8 mouse cellular contexts compared by ENCODE assay signal in genomic region chr9:8002806-8003205, GRCm38 (mm10). TPM values are rescaled to one million over a fixed set of nuclear protein-coding genes. Genes with fewer than 3 reads are reported as not detected.
DNase-seq lines count a peak whose midpoint lies in the region; ATAC-seq and TF ChIP-seq lines count a peak whose summit lies in the region.

No protein-coding gene starts in this region.

- no peaks in the 10 kb centered on the region for H3K27me3 ChIP-seq in kidney, embryonic 15.5 days
- no peaks in the 10 kb centered on the region for H3K27me3 ChIP-seq in embryonic facial prominence, embryonic 12.5 days
- H3K27me3 ChIP-seq in intestine, embryonic 15.5 days (replicated peaks), result no peaks in the 10 kb centered on the region
- no peaks in the 10 kb centered on the region for H3K27me3 ChIP-seq in myocyte (ENCODE audit: control insufficient read depth, insufficient read depth, insufficient read length)

- H3K9me3 ChIP-seq in kidney, embryonic 15.5 days (replicated peaks), result no peaks in the 10 kb centered on the region
- H3K9me3 ChIP-seq in embryonic facial prominence, embryonic 12.5 days, result no peaks in the 10 kb centered on the region
- H3K9me3 ChIP-seq in intestine, embryonic 15.5 days, result no peaks in the 10 kb centered on the region

- peak overlapping the region; percentile 93 for H3K4me3 ChIP-seq in kidney, embryonic 15.5 days (replicated peaks)
- H3K4me3 ChIP-seq in embryonic facial prominence, embryonic 12.5 days, result peak overlapping the region; percentile 93
- peak overlapping the region; percentile 96 for H3K4me3 ChIP-seq in intestine, embryonic 15.5 days (replicated peaks)
- H3K4me3 ChIP-seq in myocyte, result peak overlapping the region; percentile 83

- H3K79me2 ChIP-seq in myocyte (ENCODE audit: control insufficient read depth, insufficient read depth), result peaks cover 48% of the 10 kb centered on the region

- no peak for DNase-seq in kidney, postnatal 14 days
- DNase-seq in thymus, postnatal 14 days, result no peak
- no peak for DNase-seq in adrenal gland, adult 18-20 months (ENCODE audit: low spot score in 2 of 2)

- H3K4me2 ChIP-seq in kidney, embryonic 15.5 days, result peak overlapping the region; percentile 67
- H3K4me2 ChIP-seq in embryonic facial prominence, embryonic 12.5 days (replicated peaks), result peak overlapping the region; percentile 58
- peak overlapping the region; percentile 66 for H3K4me2 ChIP-seq in intestine, embryonic 15.5 days (replicated peaks)
- peak overlapping the region; percentile 92 for H3K4me2 ChIP-seq in myocyte (ENCODE audit: low read depth)

- peak overlapping the region; percentile 99 for H3K27ac ChIP-seq in kidney, embryonic 15.5 days
- peak overlapping the region; percentile 99 for H3K27ac ChIP-seq in embryonic facial prominence, embryonic 12.5 days
- peak overlapping the region; percentile 98; the same call in 1 of the 2 replicates for H3K27ac ChIP-seq in intestine, embryonic 15.5 days

- no peak for TF ChIP-seq POLR2A in myocyte (IDR thresholded peaks at IDR 0.05; ENCODE audit: insufficient read length, low read depth)

- H3K36me3 ChIP-seq in kidney, embryonic 15.5 days, result peaks cover 36% of the 10 kb centered on the region
- H3K36me3 ChIP-seq in embryonic facial prominence, embryonic 12.5 days, result peaks cover 34% of the 10 kb centered on the region
- H3K36me3 ChIP-seq in intestine, embryonic 15.5 days, result peaks cover 3% of the 10 kb centered on the region; the same call in 1 of the 2 replicates
- peaks cover 19% of the 10 kb centered on the region for H3K36me3 ChIP-seq in myocyte (ENCODE audit: control insufficient read depth, insufficient read depth)

- under 1% methylated on average over 12 of the region's 12 CpGs for WGBS in kidney, embryonic 15.5 days
- under 1% methylated on average over 12 of the region's 12 CpGs for WGBS in embryonic facial prominence, embryonic 12.5 days
- WGBS in intestine, embryonic 15.5 days, result 2% methylated on average over 12 of the region's 12 CpGs

- H3ac ChIP-seq in myocyte (ENCODE audit: control insufficient read depth, insufficient read length), result peak overlapping the region; percentile 69

- peak overlapping the region; percentile 94 for H3K9ac ChIP-seq in kidney, embryonic 15.5 days
- H3K9ac ChIP-seq in embryonic facial prominence, embryonic 12.5 days, result peak overlapping the region; percentile 96
- H3K9ac ChIP-seq in intestine, embryonic 15.5 days, result peak overlapping the region; percentile 95

- H3K4me1 ChIP-seq in kidney, embryonic 15.5 days, result peaks cover 22% of the 10 kb centered on the region
- peaks cover 20% of the 10 kb centered on the region for H3K4me1 ChIP-seq in embryonic facial prominence, embryonic 12.5 days
- H3K4me1 ChIP-seq in intestine, embryonic 15.5 days (replicated peaks), result peaks cover 3% of the 10 kb centered on the region

- no peak for ATAC-seq in kidney, embryonic 15.5 days (replicated peaks; ENCODE audit: low FRiP score)
- no peak for ATAC-seq in embryonic facial prominence, embryonic 12.5 days (ENCODE audit: insufficient number of reproducible peaks, insufficient read depth, low FRiP score, low TSS enrichment)
- 0 out of 2 replicates have a peak, but pooled peaks have one; percentile 0 for ATAC-seq in intestine, embryonic 15.5 days
- no peak for ATAC-seq in monocyte, adult 5-6 weeks (replicated peaks; ENCODE audit: insufficient number of reproducible peaks, low FRiP score, low TSS enrichment, poor library complexity, severe bottlenecking)

TF ChIP-seq in myocyte, 11 proteins besides CTCF, POLR2A, EP300 and RAD21:
- TF ChIP-seq E2F4 (IDR thresholded peaks at IDR 0.05; ENCODE audit: insufficient read depth), result no peak
- TF ChIP-seq USF1 (IDR thresholded peaks at IDR 0.05; ENCODE audit: low read depth), result no peak
- no peak for TF ChIP-seq MAX (IDR thresholded peaks at IDR 0.05; ENCODE audit: low read depth)

RNA-seq across cellular contexts. Expression of gene Yap1, which starts 1.6 kb away (rescaled TPM):
- polyA plus RNA-seq in kidney, embryonic 15.5 days (2015; fragmentation: Nextera tagmentation; extraction: Ambion mirVana), result 38.0 and 40.0 TPM in 2 replicates
- polyA plus RNA-seq in embryonic facial prominence, embryonic 12.5 days (2016; fragmentation: Nextera tagmentation; extraction: Ambion mirVana), result 66.6 and 67.6 TPM in 2 replicates
- 25.3 and 25.9 TPM in 2 replicates for polyA plus RNA-seq in intestine, embryonic 15.5 days (2015; fragmentation: Nextera tagmentation; extraction: Ambion mirVana)
- polyA plus RNA-seq in myocyte (2012; fragmentation: generic; extraction: Trizol), result 27.5 TPM
- total RNA-seq in monocyte, adult 5-6 weeks (2017), result 0.78 to 2.3 TPM in 2 of 3 replicates, not detected in the other
- 10 to 100 TPM; 72.0 to 83.7 TPM for total RNA-seq in adrenal gland, adult 18-20 months (2021)

RNA-seq across cellular contexts. Expression of gene Cfap300, which starts 39.8 kb away (rescaled TPM):
- 11.2 and 12.0 TPM in 2 replicates for polyA plus RNA-seq in kidney, embryonic 15.5 days (2015; fragmentation: Nextera tagmentation; extraction: Ambion mirVana)
- polyA plus RNA-seq in embryonic facial prominence, embryonic 12.5 days (2016; fragmentation: Nextera tagmentation; extraction: Ambion mirVana), result 15.5 and 16.8 TPM in 2 replicates
- 7.6 and 8.6 TPM in 2 replicates for polyA plus RNA-seq in intestine, embryonic 15.5 days (2015; fragmentation: Nextera tagmentation; extraction: Ambion mirVana)
- 0.84 TPM for polyA plus RNA-seq in myocyte (2012; fragmentation: generic; extraction: Trizol)
- total RNA-seq in monocyte, adult 5-6 weeks (2017), result not detected in 3 replicates
- 1 to 10 TPM; 2.7 to 2.8 TPM for total RNA-seq in adrenal gland, adult 18-20 months (2021)
